Mouse (Mus musculus): ENCODE results near the gene Fam222b. TPM values are rescaled to one million over a fixed set of nuclear protein-coding genes. Genes with fewer than 3 reads are reported as not detected.

Fam222b gene
- polyA plus RNA-seq, 1 experiment, result not detected

GRCm38 (mm10) chr11:78163681-78164603 is 69.5 kb downstream of the Fam222b start:
- H3K27ac ChIP-seq (ENCODE audit: insufficient read depth, low read depth, low read length), result peak overlapping the region; percentile 65
- WGBS, result 3% methylated on average over 22 of the region's 22 CpGs

GRCm38 (mm10) chr11:78164604-78164923 is 70.1 kb downstream of the Fam222b start:
- Histone ChIP-seq H3K4me1 (ENCODE audit: control insufficient read depth, insufficient read depth, low read length) (peaks cover 33% of the 10 kb centered on the region), H3K27ac (ENCODE audit: insufficient read depth, low read depth, low read length) (peak overlapping the region; percentile 65), H3K4me3 (ENCODE audit: insufficient read depth, low read depth, low read length) (peak overlapping the region; percentile 78)
- TF ChIP-seq POLR2A (IDR thresholded peaks at IDR 0.05; ENCODE audit: insufficient read depth, low read depth, low read length), result no peak
- no peak for TF ChIP-seq CTCF (IDR thresholded peaks at IDR 0.05; ENCODE audit: insufficient read depth, low read depth, low read length)
- 2% methylated on average over 14 of the region's 14 CpGs for WGBS

More at GRCm38 (mm10) chr11:78163681-78164603, 69.5 kb downstream of the Fam222b start:
- H3K4me3 ChIP-seq (ENCODE audit: insufficient read depth, low read depth, low read length), result peak overlapping the region; percentile 78
- TF ChIP-seq CTCF (IDR thresholded peaks at IDR 0.05; ENCODE audit: insufficient read depth, low read depth, low read length), result no peak
- TF ChIP-seq POLR2A (IDR thresholded peaks at IDR 0.05; ENCODE audit: insufficient read depth, low read depth, low read length), result no peak
- peaks cover 35% of the 10 kb centered on the region for H3K4me1 ChIP-seq (ENCODE audit: control insufficient read depth, insufficient read depth, low read length)

- WGBS, result under 1% methylated on average over 78 of the region's 78 CpGs
- Histone ChIP-seq H3K4me3 (ENCODE audit: insufficient read depth, low read depth, low read length) (peak within 1 kb of the TSS; percentile 78), H3K27ac (ENCODE audit: insufficient read depth, low read depth, low read length) (peak within 1 kb of the TSS; percentile 65), H3K4me1 (ENCODE audit: control insufficient read depth, insufficient read depth, low read length) (peaks cover 33% of the 10 kb centered on the region)
- peak; percentile 68 for TF ChIP-seq POLR2A (IDR thresholded peaks at IDR 0.05; ENCODE audit: insufficient read depth, low read depth, low read length)
- no peak for TF ChIP-seq CTCF (IDR thresholded peaks at IDR 0.05; ENCODE audit: insufficient read depth, low read depth, low read length)
Observed at GRCm38 (mm10) chr11:78164924-78165760, 70.7 kb downstream of the Fam222b start, which contains the start of gene Traf4. TSS of gene Traf4 (minus strand) at chr11:78165589.

- peaks cover 33% of the 10 kb centered on the region for H3K4me1 ChIP-seq (ENCODE audit: control insufficient read depth, insufficient read depth, low read length)
- peak overlapping the region; percentile 78 for H3K4me3 ChIP-seq (ENCODE audit: insufficient read depth, low read depth, low read length)
- TF ChIP-seq POLR2A (IDR thresholded peaks at IDR 0.05; ENCODE audit: insufficient read depth, low read depth, low read length), result no peak
- no peak for TF ChIP-seq CTCF (IDR thresholded peaks at IDR 0.05; ENCODE audit: insufficient read depth, low read depth, low read length)
- H3K27ac ChIP-seq (ENCODE audit: insufficient read depth, low read depth, low read length), result no peak overlapping the region
- 2% methylated on average over 16 of the region's 16 CpGs for WGBS
Observed at GRCm38 (mm10) chr11:78165761-78166109, 71.3 kb downstream of the Fam222b start.

GRCm38 (mm10) chr11:78166161-78166560 is 71.7 kb downstream of the Fam222b start:
- WGBS, result 60% methylated on average over 4 of the region's 4 CpGs
- Histone ChIP-seq H3K4me1 (ENCODE audit: control insufficient read depth, insufficient read depth, low read length) (peaks cover 33% of the 10 kb centered on the region), H3K4me3 (ENCODE audit: insufficient read depth, low read depth, low read length) (no peak overlapping the region), H3K27ac (ENCODE audit: insufficient read depth, low read depth, low read length) (no peak overlapping the region)
- no peak for TF ChIP-seq POLR2A (IDR thresholded peaks at IDR 0.05; ENCODE audit: insufficient read depth, low read depth, low read length)
- no peak for TF ChIP-seq CTCF (IDR thresholded peaks at IDR 0.05; ENCODE audit: insufficient read depth, low read depth, low read length)

- Histone ChIP-seq H3K4me1 (ENCODE audit: control insufficient read depth, insufficient read depth, low read length) (peaks cover 33% of the 10 kb centered on the region), H3K4me3 (ENCODE audit: insufficient read depth, low read depth, low read length) (no peak overlapping the region), H3K27ac (ENCODE audit: insufficient read depth, low read depth, low read length) (no peak overlapping the region)
- WGBS, result 90% methylated on average over 6 of the region's 6 CpGs
- TF ChIP-seq POLR2A (IDR thresholded peaks at IDR 0.05; ENCODE audit: insufficient read depth, low read depth, low read length) (no peak), CTCF (IDR thresholded peaks at IDR 0.05; ENCODE audit: insufficient read depth, low read depth, low read length) (no peak)
Observed at GRCm38 (mm10) chr11:78166640-78167039, 72.2 kb downstream of the Fam222b start.

- 92% methylated on average over 14 of the region's 14 CpGs for WGBS
- Histone ChIP-seq H3K4me1 (ENCODE audit: control insufficient read depth, insufficient read depth, low read length) (peaks cover 27% of the 10 kb centered on the region), H3K27ac (ENCODE audit: insufficient read depth, low read depth, low read length) (no peak overlapping the region), H3K4me3 (ENCODE audit: insufficient read depth, low read depth, low read length) (no peak overlapping the region)
- TF ChIP-seq CTCF (IDR thresholded peaks at IDR 0.05; ENCODE audit: insufficient read depth, low read depth, low read length), result no peak
- no peak for TF ChIP-seq POLR2A (IDR thresholded peaks at IDR 0.05; ENCODE audit: insufficient read depth, low read depth, low read length)
Observed at GRCm38 (mm10) chr11:78167257-78167959, 72.9 kb downstream of the Fam222b start.
